Mouse (Mus musculus) testis, postnatal 14 days (tissue): Measurements from ENCODE around the gene Hspe1.
"Not testable (repeated sequence)": the region's sequence is repeated elsewhere in the genome, so short reads cannot be mapped to it uniquely, and the experiment has no call there.

Source experiments
- DNase-seq: peaks from one replicate; pipeline ENCODE4 v3.0.0; 2021; ENCODE audit warnings: low spot score

Gene Hspe1

DNA sequence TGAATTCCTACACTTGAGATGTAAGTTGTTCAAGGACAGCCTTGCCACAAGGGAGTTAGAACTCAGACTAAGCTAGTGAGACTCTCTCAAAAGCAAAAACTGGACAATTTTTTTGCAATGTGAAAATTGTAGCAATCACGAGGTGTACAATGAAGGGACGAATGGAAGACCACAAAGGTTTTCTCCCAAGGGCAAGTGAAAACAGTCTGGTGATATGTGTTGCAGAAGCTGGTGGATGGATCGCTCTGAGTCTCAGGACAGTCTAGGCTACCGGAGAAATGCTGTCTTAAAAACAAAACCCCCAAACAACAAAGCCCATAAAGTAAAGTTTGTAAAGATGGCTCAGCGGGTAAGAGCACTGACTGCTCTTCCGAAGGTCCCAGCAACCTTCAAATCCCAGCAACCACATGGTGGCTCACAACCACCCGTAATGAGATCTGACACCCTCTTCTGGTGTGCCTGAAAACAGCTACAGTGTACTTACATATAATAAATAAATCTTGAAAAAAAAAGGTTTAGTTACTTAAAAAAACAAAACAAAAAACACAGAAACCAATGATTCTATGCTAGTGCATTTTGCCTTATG is 2.1 kb upstream of the Hspe1 start:
- DNase-seq, result no peak

DNA sequence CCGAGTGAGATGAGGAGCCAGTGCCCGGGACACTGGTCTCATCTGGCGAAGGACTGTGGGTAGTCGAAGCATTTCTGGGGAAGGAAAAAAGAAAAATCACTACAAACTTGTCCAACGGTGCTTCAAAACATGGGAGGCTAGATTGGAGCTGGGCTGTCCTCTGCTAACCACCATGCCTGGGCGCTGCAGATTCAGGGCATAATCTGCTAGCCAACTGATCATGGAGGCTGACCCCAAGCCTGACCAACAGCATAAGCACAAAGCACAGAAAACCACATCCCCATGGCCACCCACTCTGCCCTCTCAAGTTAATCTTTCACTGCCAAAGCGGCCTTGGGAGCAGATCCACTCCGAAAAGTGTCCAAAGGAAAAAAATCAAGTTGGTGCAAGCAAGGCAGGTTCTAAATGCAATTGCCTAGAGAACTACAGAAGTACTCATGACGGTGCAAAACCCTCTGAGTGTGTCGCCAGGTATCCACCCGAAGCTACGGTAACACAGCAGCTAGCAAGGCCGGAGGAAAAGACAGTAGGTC is 998 bp upstream of the Hspe1 start:
- peak; percentile 22 for DNase-seq

DNA sequence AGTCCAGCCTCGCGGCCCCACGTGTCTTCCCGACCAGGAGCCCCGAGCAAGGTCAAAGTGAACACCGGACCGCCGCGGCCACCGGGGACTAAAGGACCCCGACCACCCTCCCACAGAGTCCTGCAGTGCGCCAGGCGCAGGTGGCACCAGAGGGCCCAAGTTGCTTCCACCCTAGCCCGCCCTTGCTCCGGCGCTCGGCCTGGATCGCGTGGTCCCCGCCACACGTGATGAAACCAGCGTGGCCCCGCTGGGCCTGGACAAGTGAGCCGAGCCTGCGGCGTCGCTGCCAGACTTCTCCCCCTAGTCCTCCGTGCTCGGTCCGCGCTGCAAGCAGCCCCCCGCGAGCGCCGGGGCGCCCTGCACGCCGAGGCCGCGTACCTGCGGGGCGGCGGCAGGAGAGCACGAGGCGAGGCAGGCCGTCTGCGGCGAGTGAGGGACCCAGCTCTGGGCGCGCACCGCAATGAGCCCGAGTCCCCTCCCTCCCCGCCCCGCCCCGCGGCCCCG is 479 bp upstream of the Hspe1 start:
- no peak for DNase-seq

GRCm38 (mm10) chr1:55088611-55089497 is 922 bp downstream of the Hspe1 start:
- no peak for DNase-seq

- no peak for DNase-seq
Observed at GRCm38 (mm10) chr1:55089498-55090064, 1.6 kb downstream of the Hspe1 start.

- DNase-seq, result no peak
Observed at GRCm38 (mm10) chr1:55092056-55092455, 4.1 kb downstream of the Hspe1 start.

DNA sequence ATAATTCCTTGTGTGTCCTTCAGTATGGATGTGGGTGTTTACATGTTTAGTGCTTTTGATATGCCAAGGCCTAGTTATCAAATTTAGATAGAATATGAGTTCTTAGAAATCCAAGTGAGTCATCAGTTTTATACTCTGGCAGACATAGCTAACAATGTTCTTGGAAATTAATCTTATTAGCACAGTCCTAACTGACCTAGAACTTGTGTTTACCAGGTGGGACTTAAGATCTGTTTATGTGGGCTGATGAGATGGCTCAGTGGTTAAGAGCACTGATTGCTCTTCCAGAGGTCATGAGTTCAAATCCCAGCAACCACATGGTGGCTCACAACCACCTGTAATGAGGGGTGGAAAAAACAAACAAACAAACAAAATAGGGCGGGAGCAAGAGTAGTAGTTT is 4.5 kb downstream of the Hspe1 start:
- no peak for DNase-seq

- DNase-seq, result no peak
Observed at GRCm38 (mm10) chr1:55106919-55107585, 19.1 kb downstream of the Hspe1 start.

DNA sequence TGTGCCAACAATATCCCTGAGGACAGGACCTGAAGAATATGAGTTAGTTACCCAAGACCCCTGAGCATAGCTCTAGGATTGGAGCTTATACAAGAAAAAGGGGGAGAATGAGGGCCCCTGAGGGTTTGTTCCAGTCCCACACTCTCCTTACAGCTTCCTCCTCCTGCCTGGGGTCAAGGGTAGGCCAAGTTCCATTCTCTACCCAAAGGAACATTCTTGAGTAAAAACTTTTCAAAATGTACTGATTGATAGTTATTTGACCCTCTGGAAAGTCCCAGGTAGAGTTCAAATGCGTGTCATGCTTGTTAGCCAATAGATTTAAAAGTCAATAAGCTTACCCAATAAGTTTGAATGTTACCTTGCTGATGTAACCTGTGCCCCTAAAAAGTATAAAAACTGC is 19.7 kb downstream of the Hspe1 start:
- DNase-seq, result no peak

DNA sequence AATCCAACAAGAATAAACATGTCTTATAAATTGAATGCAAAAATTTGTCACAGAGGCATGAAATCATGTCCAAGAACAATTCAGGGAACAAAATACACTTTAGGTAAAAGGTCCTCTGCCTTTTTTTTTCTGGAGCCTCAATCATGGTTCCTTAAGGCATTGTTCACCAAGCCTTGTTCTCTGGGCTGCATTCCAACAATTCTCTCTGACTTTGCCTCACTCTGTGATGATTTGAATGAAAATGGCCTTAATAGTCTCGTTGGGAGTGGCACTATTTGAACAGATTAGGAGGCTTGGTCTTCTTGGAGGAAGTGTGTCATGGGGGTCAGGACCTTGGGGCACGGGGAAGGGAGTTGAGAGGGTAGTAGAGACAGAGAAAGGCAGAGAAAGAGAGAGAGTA is 20.5 kb downstream of the Hspe1 start:
- DNase-seq, result no peak

- no peak for DNase-seq
Observed at GRCm38 (mm10) chr1:55109066-55109766, 21.3 kb downstream of the Hspe1 start.

GRCm38 (mm10) chr1:55123046-55123445 is 35.1 kb downstream of the Hspe1 start:
- DNase-seq, result no peak

- no peak for DNase-seq
Observed at GRCm38 (mm10) chr1:55123561-55123960, 35.6 kb downstream of the Hspe1 start.

DNA sequence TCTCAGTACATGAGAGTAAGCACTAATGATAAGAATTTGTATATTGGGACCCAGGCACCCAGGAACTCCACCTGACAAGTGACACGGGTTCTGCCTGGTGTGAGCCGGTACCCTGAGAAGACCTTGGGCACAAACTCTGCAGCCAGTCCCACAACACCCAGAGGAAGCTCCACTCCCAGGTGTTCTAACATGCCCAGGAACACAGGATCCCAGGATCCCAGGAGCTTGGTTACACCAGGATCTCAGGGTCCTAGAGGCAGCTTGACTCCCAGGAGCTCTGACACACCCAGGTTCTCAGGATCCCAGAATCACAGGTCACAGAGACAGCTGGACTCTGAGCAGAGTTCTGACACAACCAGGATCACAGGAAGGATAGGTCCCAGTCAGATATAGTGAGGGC is 36.2 kb downstream of the Hspe1 start:
- not testable (repeated sequence) for DNase-seq

DNA sequence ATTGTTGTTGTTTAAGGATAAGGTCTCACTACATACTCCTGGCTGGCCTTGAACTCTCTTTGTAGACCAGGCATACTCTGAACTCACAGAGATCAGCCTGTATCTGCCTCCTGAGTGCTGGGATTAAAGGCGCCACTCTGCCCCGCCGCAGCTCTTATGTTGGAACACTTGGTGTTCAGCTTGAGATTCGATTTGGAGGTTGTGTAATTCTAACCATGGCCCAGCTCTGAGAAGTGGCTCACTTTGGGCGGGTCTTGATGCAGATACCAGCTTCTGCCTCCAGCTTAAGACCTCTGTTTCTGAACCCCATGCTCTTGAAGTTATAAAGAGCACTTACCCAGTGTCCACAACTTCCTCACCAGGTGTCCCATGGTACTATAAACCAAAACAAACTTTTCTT is 41.8 kb downstream of the Hspe1 start:
- DNase-seq, result no peak

DNA sequence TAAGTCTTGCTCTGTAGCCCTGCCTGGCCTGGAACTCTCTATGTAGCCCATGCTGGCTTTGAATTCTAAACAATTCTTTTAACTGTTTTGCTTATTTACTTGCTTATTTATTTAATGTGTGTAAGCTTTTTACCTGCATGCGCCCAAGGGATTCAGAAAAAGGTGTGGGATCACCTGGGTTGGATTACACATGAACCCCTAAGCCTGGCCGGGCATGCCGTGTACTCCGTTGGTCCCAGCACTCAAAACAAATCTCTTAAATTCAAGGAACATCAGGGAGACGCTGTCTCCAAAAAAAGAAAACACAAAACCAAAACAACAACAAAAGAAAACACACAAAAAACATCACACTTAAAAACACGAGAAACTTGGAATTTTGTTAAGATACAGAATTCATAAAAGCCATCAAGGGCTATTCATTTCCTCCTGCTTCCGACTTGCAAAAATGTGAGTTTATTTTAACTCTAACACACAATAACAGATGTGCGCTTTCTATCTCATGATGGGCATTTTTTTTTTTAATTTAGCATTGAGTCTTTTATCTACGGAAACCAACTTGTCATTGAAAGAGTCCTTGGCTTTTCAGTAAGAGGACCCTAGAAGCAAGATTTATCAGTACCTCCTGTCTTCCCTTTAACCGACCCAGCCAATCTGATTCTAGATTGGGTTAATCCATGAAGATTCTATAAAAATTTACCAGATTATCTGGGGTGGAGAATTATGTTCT is 42.4 kb downstream of the Hspe1 start:
- no peak for DNase-seq

DNA sequence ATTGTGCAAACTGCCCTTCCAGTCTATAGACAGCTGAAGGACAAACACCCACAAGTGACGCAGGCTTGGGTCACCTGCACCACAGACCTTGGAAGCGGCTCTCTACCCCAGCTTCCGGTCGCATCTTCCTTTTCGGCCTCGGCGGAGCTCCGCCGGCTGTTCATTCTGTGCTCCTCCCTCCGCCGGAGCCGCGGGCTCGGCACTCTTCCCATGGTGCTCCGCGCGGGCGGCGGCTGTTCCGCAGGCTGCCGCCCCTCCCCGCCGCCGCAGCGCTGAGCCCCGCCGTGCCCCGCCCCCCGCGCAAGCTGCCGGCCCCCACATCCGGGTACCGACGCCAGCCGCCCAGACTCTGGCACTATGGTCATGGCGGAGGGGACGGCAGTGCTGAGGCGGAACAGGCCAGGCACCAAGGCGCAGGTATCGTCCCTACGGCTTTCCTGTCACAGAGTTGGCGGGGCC is 43.0 kb downstream of the Hspe1 start, which contains the start of gene Mob4:
TSS of gene Mob4 (plus strand) at position 289 of the 459 bp plus-strand sequence.
- DNase-seq, result peak; percentile 92

- peak; percentile 73 for DNase-seq
Observed at GRCm38 (mm10) chr1:55131424-55132014, 43.6 kb downstream of the Hspe1 start.

- no peak for DNase-seq
Observed at GRCm38 (mm10) chr1:55132308-55132707, 44.4 kb downstream of the Hspe1 start.

DNA sequence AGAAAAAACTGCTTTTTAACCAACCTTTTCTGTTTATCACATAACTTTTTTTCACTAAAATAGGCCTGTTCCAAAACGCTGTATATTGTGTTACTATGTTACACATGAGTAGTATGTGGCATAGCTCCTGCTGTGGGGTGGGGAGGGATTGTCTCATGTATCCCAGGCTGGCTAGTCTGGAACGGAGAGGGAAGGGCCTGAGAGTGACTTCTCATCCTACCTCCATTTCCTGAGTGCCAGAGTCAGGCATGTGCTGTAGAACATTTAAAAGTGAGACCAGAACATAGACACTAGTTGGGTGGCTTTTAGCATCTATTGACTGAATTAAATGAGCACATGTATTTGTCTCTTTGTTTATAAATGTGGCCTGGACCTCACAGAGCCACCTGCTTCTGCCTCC is 45.2 kb downstream of the Hspe1 start:
- no peak for DNase-seq
